Mouse (Mus musculus) megakaryocyte, adult 5-6 weeks (primary cell): ENCODE data around the gene Hps1. TPM values are rescaled to one million over a fixed set of nuclear protein-coding genes. Genes with fewer than 3 reads are reported as not detected.

Experiments used
- ATAC-seq: 2 replicates; pipeline ENCODE4 v1.8.0; 2016; ENCODE audit warnings: mild to moderate bottlenecking, inconsistent platforms; ENCODE audit not compliant: poor library complexity, severe bottlenecking
- total RNA-seq, 2 experiments: library from RNA; stranded (forward) in 1 of 2; stranded (reverse) in 1 of 2; fragments of 153-499, 151-499 nt in 1 of 2; fragments of 221-1000, 200-1000 nt in 1 of 2; gene quantifications; 2 replicates each; pipeline versions ENCODE4 v1.2.3 to v1.2.4; 2015 to 2017

Hps1 gene
- total RNA-seq, 2 experiments from 2014 or later: 14.2 to 23.3 TPM

- ATAC-seq: no peak
These were observed 57.3 kb downstream of the Hps1 start for GRCm38 (mm10) chr19:42722500-42722899.

DNA sequence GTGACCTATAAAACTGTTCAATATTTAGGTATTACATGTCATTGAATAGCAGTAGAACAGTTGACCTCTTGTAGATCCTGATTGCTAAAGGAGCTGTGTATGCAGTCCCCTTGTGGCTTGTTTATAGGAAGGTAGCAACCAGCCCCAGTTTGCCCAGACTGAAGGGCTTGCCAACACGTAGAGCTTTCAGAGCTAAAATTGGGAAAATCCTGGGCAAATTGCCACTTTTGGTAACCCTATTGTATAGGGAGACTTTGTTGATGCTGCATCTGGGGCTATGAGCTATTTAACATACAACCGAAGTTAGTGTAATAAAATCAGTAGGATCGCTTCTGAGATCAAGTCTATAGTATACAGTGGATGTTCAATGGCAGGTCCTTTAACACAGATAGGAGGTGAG is 61.7 kb downstream of the Hps1 start:
- no peak for ATAC-seq

GRCm38 (mm10) chr19:42717668-42718067 is 62.1 kb downstream of the Hps1 start:
- ATAC-seq: no peak

DNA sequence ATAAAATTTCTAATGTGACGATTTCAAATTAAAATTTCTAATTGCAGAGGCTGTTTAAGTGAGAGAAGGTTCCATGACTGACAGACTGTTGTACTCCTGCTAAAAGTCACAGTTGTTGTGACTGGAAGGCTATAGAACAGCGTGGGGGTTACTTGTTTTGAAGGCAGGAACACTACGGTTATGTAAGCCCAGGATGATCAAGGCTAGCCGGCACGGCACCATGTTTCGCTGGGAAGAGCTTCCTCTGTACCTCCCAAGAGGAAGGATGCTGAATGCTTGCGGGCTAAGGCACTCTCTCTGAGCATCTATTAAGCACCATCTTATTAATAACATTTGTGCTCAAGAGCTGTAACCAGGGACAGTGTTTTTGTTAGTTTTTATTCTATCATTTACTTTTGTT is 63.3 kb downstream of the Hps1 start:
- ATAC-seq: no peak

DNA sequence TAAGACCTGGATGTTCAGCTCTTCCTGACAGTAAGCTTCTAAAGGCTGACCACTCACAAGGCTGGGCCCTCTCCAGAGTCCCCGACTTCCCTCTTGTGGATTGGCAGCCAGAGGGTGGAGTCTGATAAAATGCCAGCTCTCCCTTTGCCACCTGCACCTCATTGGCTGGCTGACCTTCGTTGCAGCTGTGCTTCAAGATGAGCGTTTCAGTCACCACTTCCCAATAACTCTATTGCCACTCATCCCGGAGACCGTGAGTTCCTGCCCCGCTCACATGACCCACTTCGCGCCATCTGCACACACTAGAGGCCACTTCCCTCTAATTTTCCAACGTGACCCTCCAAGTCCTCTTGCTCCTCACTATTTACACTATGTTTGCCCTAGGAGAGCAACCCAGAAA is 66.0 kb downstream of the Hps1 start:
- no peak for ATAC-seq

Other genes with a start within 250 kb of the Hps1 start
- gene Loxl4, start 167.2 kb downstream of the Hps1 start, total RNA-seq (2015): not detected in 2 replicates
- not detected in 2 replicates for gene Loxl4, start 167.2 kb downstream of the Hps1 start, total RNA-seq (2017)
- 0.98 and 1.5 TPM in 2 replicates for gene Pyroxd2, start 27.2 kb downstream of the Hps1 start, total RNA-seq (2015)
- gene Pyroxd2, start 27.2 kb downstream of the Hps1 start, total RNA-seq (2017): 0.40 and 2.0 TPM in 2 replicates